Mouse (Mus musculus) megakaryocyte, embryonic 14.5 days (primary cell): ENCODE results near the gene Odc1.

Source experiments
- FLI1 ChIP-seq: IDR thresholded peaks from 2 replicates; pipeline ENCODE4 v1.6.1; 2012; ENCODE audit warnings: low read length, inconsistent platforms, mixed read lengths
- GATA1 ChIP-seq: IDR thresholded peaks from 3 replicates; pipeline ENCODE4 v1.6.1; 2012; ENCODE audit warnings: mixed read lengths, low read length, inconsistent platforms, borderline replicate concordance

DNA sequence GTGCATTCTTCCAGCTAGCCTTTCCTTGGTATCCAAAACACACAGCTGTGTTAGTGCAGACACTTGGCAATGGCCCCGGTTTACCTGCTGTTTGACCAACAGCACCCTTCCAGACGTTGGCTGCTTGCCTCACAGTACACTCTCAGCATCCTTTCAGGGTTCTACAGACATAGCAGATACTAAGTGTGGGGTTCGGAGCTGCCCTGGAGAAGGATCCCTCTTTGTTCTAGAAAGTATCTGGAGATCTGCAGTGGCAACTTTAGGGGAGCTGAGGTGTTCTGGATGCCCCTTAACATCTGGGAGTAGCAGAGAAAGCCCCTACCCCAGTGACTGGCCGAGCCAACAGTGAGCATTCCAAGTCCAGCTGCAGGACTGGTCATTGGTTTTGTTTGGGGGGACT, 30.0 kb downstream of the Odc1 start:
- TF ChIP-seq GATA1 (no peak), FLI1 (no peak)
